Mouse (Mus musculus): ENCODE measurements around the gene Tmem175. TPM values are rescaled to one million over a fixed set of nuclear protein-coding genes. Genes with fewer than 3 reads are reported as not detected.

Tmem175 gene
- total RNA-seq, 2 experiments from 2014 or later: 9.8 to 11.8 TPM

GRCm38 (mm10) chr5:108651823-108652222, 22.3 kb downstream of the Tmem175 start:
- intact Hi-C loops (cut with DNase I): loop anchor here (2.0 kb wide), 1 partner anchor 225 kb away; no protein-coding TSS in a partner anchor
- DNase-seq: peak in 1 of 2 experiments; percentile 23

- intact Hi-C loops (cut with DNase I): loop anchor here (2.0 kb wide), 1 partner anchor 227 kb away; no protein-coding TSS in a partner anchor
- DNase-seq: no peak
Measured at GRCm38 (mm10) chr5:108653341-108653740, 23.8 kb downstream of the Tmem175 start.

- no peak for DNase-seq
- intact Hi-C loops (cut with DNase I): no loop called here
Measured at GRCm38 (mm10) chr5:108654444-108654990, 24.9 kb downstream of the Tmem175 start.

GRCm38 (mm10) chr5:108655381-108655780, 25.8 kb downstream of the Tmem175 start:
- no peak for DNase-seq
- intact Hi-C loops (cut with DNase I): no loop called here

- intact Hi-C loops (cut with DNase I): no loop called here
- DNase-seq: no peak
Measured at GRCm38 (mm10) chr5:108655891-108656650, 26.5 kb downstream of the Tmem175 start.

GRCm38 (mm10) chr5:108657406-108657805, 27.8 kb downstream of the Tmem175 start:
- intact Hi-C loops (cut with DNase I): no loop called here
- no peak for DNase-seq

GRCm38 (mm10) chr5:108658611-108659010, 29.0 kb downstream of the Tmem175 start:
- no peak for DNase-seq
- intact Hi-C loops (cut with DNase I): no loop called here

GRCm38 (mm10) chr5:108659698-108660631, 30.4 kb downstream of the Tmem175 start, which contains the start of gene Idua:
Gene Idua (plus strand): TSS chr5:108660331.
- no peak for DNase-seq
- intact Hi-C loops (cut with DNase I): loop anchor here (10.0 kb wide), 2 partner anchors 525 to 595 kb away; partner anchors contain the start of genes Ccdc18, Mtf2 and Tmed5

- DNase-seq: peak; percentile 92 to 94
- intact Hi-C loops (cut with DNase I): loop anchor here (10.0 kb wide), 2 partner anchors 526 to 596 kb away; partner anchors contain the start of genes Ccdc18, Mtf2 and Tmed5
Measured at GRCm38 (mm10) chr5:108660632-108661268, 31.2 kb downstream of the Tmem175 start.

GRCm38 (mm10) chr5:108662772-108663171, 33.2 kb downstream of the Tmem175 start:
- no peak for DNase-seq
- intact Hi-C loops (cut with DNase I): loop anchor here (10.0 kb wide), 2 partner anchors 528 to 598 kb away; partner anchors contain the start of genes Ccdc18, Mtf2 and Tmed5

GRCm38 (mm10) chr5:108665066-108665465, 35.5 kb downstream of the Tmem175 start:
- intact Hi-C loops (cut with DNase I): loop anchor here (5.0 to 10.0 kb wide), 3 partner anchors 398 to 600 kb away; partner anchors contain the start of genes Ccdc18, Dr1, Mtf2 and Tmed5

GRCm38 (mm10) chr5:108667370-108667769, 37.8 kb downstream of the Tmem175 start:
- DNase-seq: no peak
- intact Hi-C loops (cut with DNase I): loop anchor here (5.0 to 10.0 kb wide), 3 partner anchors 400 to 603 kb away; partner anchors contain the start of genes Ccdc18, Dr1, Mtf2 and Tmed5

More at GRCm38 (mm10) chr5:108665066-108665465, 35.5 kb downstream of the Tmem175 start:
- DNase-seq: no peak

GRCm38 (mm10) chr5:108668387-108668932, 38.9 kb downstream of the Tmem175 start:
- intact Hi-C loops (cut with DNase I): loop anchor here (2.0 to 10.0 kb wide), 4 partner anchors 40 to 604 kb away; partner anchors contain the start of genes Ccdc18, Dr1, Gak and Mtf2
- no peak for DNase-seq

GRCm38 (mm10) chr5:108668977-108669936, 39.7 kb downstream of the Tmem175 start, which contains the start of gene Dgkq:
Gene Dgkq (minus strand): TSS chr5:108669672.
- peak; percentile 91 to 93 for DNase-seq
- intact Hi-C loops (cut with DNase I): loop anchor here (2.0 to 10.0 kb wide), 4 partner anchors 40 to 604 kb away; partner anchors contain the start of genes Ccdc18, Dr1, Gak and Mtf2

- DNase-seq: no peak
- intact Hi-C loops (cut with DNase I): loop anchor here (2.0 to 10.0 kb wide), 5 partner anchors 41 to 605 kb away; partner anchors contain the start of genes Ccdc18, Dr1, Gak and Mtf2
Measured at GRCm38 (mm10) chr5:108669986-108670385, 40.4 kb downstream of the Tmem175 start.

GRCm38 (mm10) chr5:108670785-108671184, 41.2 kb downstream of the Tmem175 start:
- intact Hi-C loops (cut with DNase I): loop anchor here (5.0 kb wide), 1 partner anchor 57 kb away; no protein-coding TSS in a partner anchor
- peak in 1 of 2 experiments; percentile 46 for DNase-seq

GRCm38 (mm10) chr5:108671757-108672156, 42.2 kb downstream of the Tmem175 start:
- intact Hi-C loops (cut with DNase I): loop anchor here (5.0 kb wide), 1 partner anchor 56 kb away; no protein-coding TSS in a partner anchor
- no peak for DNase-seq

Data from heart, postnatal 36 days (tissue).